Mouse (Mus musculus): ENCODE measurements around the gene Adamts7. TPM values are rescaled to one million over a fixed set of nuclear protein-coding genes. Genes with fewer than 3 reads are reported as not detected.

The Adamts7 gene
- total and polyA plus RNA-seq, 2 experiments from 2014 or later = 2.9 to 10.4 TPM

- H3K4me3 ChIP-seq (ENCODE audit: low read length) = no peak overlapping the region
- DNase-seq (ENCODE audit: low spot score) = no peak
- H3K27ac ChIP-seq = no peak overlapping the region
- no peak for TF ChIP-seq CTCF (IDR thresholded peaks at IDR 0.05; ENCODE audit: low read depth)
- no peaks in the 10 kb centered on the region for H3K4me1 ChIP-seq (ENCODE audit: insufficient read depth, low read length)
- H3K4me2 ChIP-seq (ENCODE audit: low read depth, low read length) = no peak overlapping the region
- no peak for ATAC-seq
- 95% methylated on average over 5 of the region's 5 CpGs for WGBS
- no peaks in the 10 kb centered on the region for H3K9me3 ChIP-seq (ENCODE audit: low read length)
- H3K27me3 ChIP-seq (ENCODE audit: insufficient read depth, low read length) = no peaks in the 10 kb centered on the region
- no peak overlapping the region for H3K9ac ChIP-seq (replicated peaks; ENCODE audit: low read length)
- H3K36me3 ChIP-seq (ENCODE audit: insufficient read depth, low read length) = peaks cover 3% of the 10 kb centered on the region; the same call in 1 of the 2 replicates
These were observed 82.9 kb downstream of the Adamts7 start for GRCm38 (mm10) chr9:90245781-90246180.

GRCm38 (mm10) chr9:90247316-90247715 lies 84.4 kb downstream of the Adamts7 start:
- 73% methylated on average over 7 of the region's 7 CpGs for WGBS
- H3K4me2 ChIP-seq (ENCODE audit: low read depth, low read length) = no peak overlapping the region
- H3K9ac ChIP-seq (replicated peaks; ENCODE audit: low read length) = no peak overlapping the region
- ATAC-seq = no peak
- no peak overlapping the region for H3K27ac ChIP-seq
- H3K9me3 ChIP-seq (ENCODE audit: low read length) = no peaks in the 10 kb centered on the region
- H3K4me3 ChIP-seq (ENCODE audit: low read length) = no peak overlapping the region
- no peaks in the 10 kb centered on the region for H3K27me3 ChIP-seq (ENCODE audit: insufficient read depth, low read length)
- no peaks in the 10 kb centered on the region for H3K4me1 ChIP-seq (ENCODE audit: insufficient read depth, low read length)
- DNase-seq (ENCODE audit: low spot score) = no peak
- TF ChIP-seq CTCF (IDR thresholded peaks at IDR 0.05; ENCODE audit: low read depth) = no peak
- peaks cover 3% of the 10 kb centered on the region; the same call in 1 of the 2 replicates for H3K36me3 ChIP-seq (ENCODE audit: insufficient read depth, low read length)

GRCm38 (mm10) chr9:90248326-90248725 lies 85.5 kb downstream of the Adamts7 start:
- 90% methylated on average over 7 of the region's 7 CpGs for WGBS
- no peaks in the 10 kb centered on the region for H3K4me1 ChIP-seq (ENCODE audit: insufficient read depth, low read length)
- no peak overlapping the region for H3K9ac ChIP-seq (replicated peaks; ENCODE audit: low read length)
- no peaks in the 10 kb centered on the region for H3K27me3 ChIP-seq (ENCODE audit: insufficient read depth, low read length)
- no peak overlapping the region for H3K27ac ChIP-seq
- H3K4me2 ChIP-seq (ENCODE audit: low read depth, low read length) = no peak overlapping the region
- ATAC-seq (no peak), DNase-seq (ENCODE audit: low spot score) (no peak)
- H3K36me3 ChIP-seq (ENCODE audit: insufficient read depth, low read length) = peaks cover 3% of the 10 kb centered on the region; the same call in 1 of the 2 replicates
- TF ChIP-seq CTCF (IDR thresholded peaks at IDR 0.05; ENCODE audit: low read depth) = no peak
- H3K9me3 ChIP-seq (ENCODE audit: low read length) = no peaks in the 10 kb centered on the region
- H3K4me3 ChIP-seq (ENCODE audit: low read length) = no peak overlapping the region

GRCm38 (mm10) chr9:90249036-90249435 lies 86.2 kb downstream of the Adamts7 start:
- 92% methylated on average over 2 of the region's 2 CpGs for WGBS
- no peak for ATAC-seq
- TF ChIP-seq CTCF (IDR thresholded peaks at IDR 0.05; ENCODE audit: low read depth) = no peak

GRCm38 (mm10) chr9:90250141-90250775 lies 87.4 kb downstream of the Adamts7 start:
- Histone ChIP-seq H3K4me1 (ENCODE audit: insufficient read depth, low read length) (no peaks in the 10 kb centered on the region), H3K9me3 (ENCODE audit: low read length) (no peaks in the 10 kb centered on the region), H3K27me3 (ENCODE audit: insufficient read depth, low read length) (no peaks in the 10 kb centered on the region), H3K27ac (no peak overlapping the region), H3K4me3 (ENCODE audit: low read length) (no peak overlapping the region), H3K9ac (replicated peaks; ENCODE audit: low read length) (no peak overlapping the region), H3K4me2 (ENCODE audit: low read depth, low read length) (no peak overlapping the region), H3K36me3 (ENCODE audit: insufficient read depth, low read length) (peaks cover 3% of the 10 kb centered on the region; the same call in 1 of the 2 replicates)
- ATAC-seq = no peak
- no peak for DNase-seq (ENCODE audit: low spot score)
- no peak for TF ChIP-seq CTCF (IDR thresholded peaks at IDR 0.05; ENCODE audit: low read depth)
- WGBS = 87% methylated on average over 5 of the region's 5 CpGs

More at GRCm38 (mm10) chr9:90249036-90249435, 86.2 kb downstream of the Adamts7 start:
- no peak overlapping the region for H3K4me2 ChIP-seq (ENCODE audit: low read depth, low read length)
- no peak for DNase-seq (ENCODE audit: low spot score)
- no peaks in the 10 kb centered on the region for H3K4me1 ChIP-seq (ENCODE audit: insufficient read depth, low read length)
- no peak overlapping the region for H3K4me3 ChIP-seq (ENCODE audit: low read length)
- no peaks in the 10 kb centered on the region for H3K27me3 ChIP-seq (ENCODE audit: insufficient read depth, low read length)
- no peak overlapping the region for H3K9ac ChIP-seq (replicated peaks; ENCODE audit: low read length)
- peaks cover 3% of the 10 kb centered on the region; the same call in 1 of the 2 replicates for H3K36me3 ChIP-seq (ENCODE audit: insufficient read depth, low read length)
- H3K9me3 ChIP-seq (ENCODE audit: low read length) = no peaks in the 10 kb centered on the region
- no peak overlapping the region for H3K27ac ChIP-seq

GRCm38 (mm10) chr9:90250964-90251750 lies 88.3 kb downstream of the Adamts7 start:
- no peaks in the 10 kb centered on the region for H3K27me3 ChIP-seq (ENCODE audit: insufficient read depth, low read length)
- H3K9me3 ChIP-seq (ENCODE audit: low read length) = no peaks in the 10 kb centered on the region
- ATAC-seq (no peak), DNase-seq (ENCODE audit: low spot score) (no peak)
- WGBS = 87% methylated on average over 13 of the region's 13 CpGs
- no peak overlapping the region for H3K9ac ChIP-seq (replicated peaks; ENCODE audit: low read length)
- H3K4me1 ChIP-seq (ENCODE audit: insufficient read depth, low read length) = no peaks in the 10 kb centered on the region
- TF ChIP-seq CTCF (IDR thresholded peaks at IDR 0.05; ENCODE audit: low read depth) = no peak
- H3K4me2 ChIP-seq (ENCODE audit: low read depth, low read length) = no peak overlapping the region
- no peak overlapping the region for H3K4me3 ChIP-seq (ENCODE audit: low read length)
- peaks cover 3% of the 10 kb centered on the region; the same call in 1 of the 2 replicates for H3K36me3 ChIP-seq (ENCODE audit: insufficient read depth, low read length)
- no peak overlapping the region for H3K27ac ChIP-seq
